Mouse (Mus musculus) spleen, adult 2 months (tissue): Measurements from ENCODE around the gene Pxk. TPM values are rescaled to one million over a fixed set of nuclear protein-coding genes. Genes with fewer than 3 reads are reported as not detected.

Source experiments
- DNase-seq, 2 experiments: peaks; one replicate each; pipeline versions ENCODE4 v3.0.0 to v3.0.0-alpha.2; 2012 to 2021; ENCODE audit warnings: low spot score in 2 of 2, low read depth in 1 of 2
- H3K27ac ChIP-seq: fragments of 200-500 bp; 2 replicates; pipeline ENCODE4 v1.5.1; 2012; ENCODE audit warnings: low read length, inconsistent platforms; ENCODE audit not compliant: insufficient read depth
- H3K27me3 ChIP-seq: fragments of 200-500 bp; 2 replicates; pipeline ENCODE4 v1.6.1; 2012; ENCODE audit warnings: mild to moderate bottlenecking, moderate library complexity, low read length, inconsistent platforms; ENCODE audit not compliant: control insufficient read depth, insufficient read depth
- H3K36me3 ChIP-seq: fragments of 200-500 bp; 2 replicates; pipeline ENCODE4 v1.6.1; 2012; ENCODE audit warnings: mild to moderate bottlenecking, low read length, inconsistent platforms; ENCODE audit not compliant: control insufficient read depth, insufficient read depth
- H3K4me1 ChIP-seq: fragments of 200-500 bp; 2 replicates; pipeline ENCODE4 v1.6.1; 2011; ENCODE audit warnings: inconsistent platforms; ENCODE audit not compliant: control insufficient read depth, insufficient read depth, insufficient read length
- H3K4me3 ChIP-seq: fragments of 200-500 bp; 2 replicates; pipeline ENCODE4 v1.5.1; 2011; ENCODE audit warnings: mild to moderate bottlenecking, inconsistent platforms; ENCODE audit not compliant: insufficient read depth, insufficient read length; ENCODE audit errors: extremely low read depth
- CTCF ChIP-seq: fragments of 200-500 bp; IDR thresholded peaks from 2 replicates; pipeline ENCODE4 v1.5.1; 2011; ENCODE audit warnings: mild to moderate bottlenecking, inconsistent platforms; ENCODE audit not compliant: insufficient read depth, insufficient read length, insufficient replicate concordance; ENCODE audit errors: extremely low read depth
- POLR2A ChIP-seq: fragments of 200-500 bp; IDR thresholded peaks from 2 replicates; pipeline ENCODE4 v1.6.1; 2011; ENCODE audit warnings: low read depth, low read length, inconsistent platforms
- WGBS: fragments of 180-500 bp; shearing (Covaris S2); methylation state at CpG from one replicate; pipeline ENCODE4 v1.1.7; 2018; 5-methylcytosine and 5-hydroxymethylcytosine counted together
- polyA plus RNA-seq: library from polyadenylated mRNA; depleted of rRNA; stranded (reverse); fragments of >200 nt; gene quantifications from 2 replicates; pipeline ENCODE4 v1.2.3, GENCODE M21; 2012

Pxk gene
- polyA plus RNA-seq, 1 experiment: 42.5 TPM

GRCm38 (mm10) chr14:8089016-8089415, 9.0 kb upstream of the Pxk start:
- H3K4me3 ChIP-seq: no peak overlapping the region
- H3K4me1 ChIP-seq: no peaks in the 10 kb centered on the region
- 87% methylated on average over 2 of the region's 2 CpGs for WGBS
- H3K27me3 ChIP-seq: no peaks in the 10 kb centered on the region
- DNase-seq: no peak
- peaks cover 35% of the 10 kb centered on the region for H3K36me3 ChIP-seq
- H3K27ac ChIP-seq: no peak overlapping the region
- TF ChIP-seq CTCF (no peak), POLR2A (no peak)

GRCm38 (mm10) chr14:8092573-8092972, 5.4 kb upstream of the Pxk start:
- no peak for TF ChIP-seq CTCF
- no peak for TF ChIP-seq POLR2A
- peaks cover 22% of the 10 kb centered on the region for H3K36me3 ChIP-seq
- no peak for DNase-seq
- no peak overlapping the region for H3K27ac ChIP-seq
- peaks cover 6% of the 10 kb centered on the region; the same call in 1 of the 2 replicates for H3K4me1 ChIP-seq
- no peaks in the 10 kb centered on the region for H3K27me3 ChIP-seq
- 86% methylated on average over 2 of the region's 2 CpGs for WGBS
- no peak overlapping the region for H3K4me3 ChIP-seq

GRCm38 (mm10) chr14:8093427-8093826, 4.6 kb upstream of the Pxk start:
- peaks cover 6% of the 10 kb centered on the region; the same call in 1 of the 2 replicates for H3K4me1 ChIP-seq
- no peak for DNase-seq
- H3K27me3 ChIP-seq: no peaks in the 10 kb centered on the region
- TF ChIP-seq POLR2A (no peak), CTCF (no peak)
- H3K27ac ChIP-seq: no peak overlapping the region
- 68% methylated on average over 5 of the region's 5 CpGs for WGBS
- no peak overlapping the region for H3K4me3 ChIP-seq
- H3K36me3 ChIP-seq: peaks cover 17% of the 10 kb centered on the region

- peaks cover 8% of the 10 kb centered on the region; the same call in 1 of the 2 replicates for H3K4me1 ChIP-seq
- no peak for DNase-seq
- TF ChIP-seq CTCF (no peak), POLR2A (no peak)
- WGBS: 42% methylated on average over 3 of the region's 3 CpGs
- H3K27me3 ChIP-seq: no peaks in the 10 kb centered on the region
- H3K4me3 ChIP-seq: no peak overlapping the region
- no peak overlapping the region for H3K27ac ChIP-seq
- peaks cover 8% of the 10 kb centered on the region for H3K36me3 ChIP-seq
Measured at GRCm38 (mm10) chr14:8094931-8095561, 3.0 kb upstream of the Pxk start.

GRCm38 (mm10) chr14:8095562-8095950, 2.5 kb upstream of the Pxk start:
- TF ChIP-seq CTCF: no peak
- no peak for TF ChIP-seq POLR2A
- Histone ChIP-seq H3K36me3 (peaks cover 4% of the 10 kb centered on the region), H3K27ac (peak overlapping the region; percentile 1; the same call in 1 of the 2 replicates), H3K27me3 (no peaks in the 10 kb centered on the region), H3K4me1 (peaks cover 8% of the 10 kb centered on the region; the same call in 1 of the 2 replicates), H3K4me3 (no peak overlapping the region)
- DNase-seq: no peak
- WGBS: 37% methylated on average over 7 of the region's 7 CpGs

- WGBS: 3% methylated on average over 5 of the region's 5 CpGs
- H3K27me3 ChIP-seq: no peaks in the 10 kb centered on the region
- peak overlapping the region; percentile 93 for H3K27ac ChIP-seq
- peaks cover 11% of the 10 kb centered on the region; the same call in 1 of the 2 replicates for H3K4me1 ChIP-seq
- TF ChIP-seq CTCF (no peak), POLR2A (no peak)
- peaks cover 5% of the 10 kb centered on the region for H3K36me3 ChIP-seq
- no peak for DNase-seq
- peak overlapping the region; percentile 85 for H3K4me3 ChIP-seq
Measured at GRCm38 (mm10) chr14:8098687-8098995, 630 bp downstream of the Pxk start.

- Histone ChIP-seq H3K27ac (peak overlapping the region; percentile 42), H3K4me3 (peak overlapping the region; percentile 44), H3K27me3 (no peaks in the 10 kb centered on the region), H3K36me3 (peaks cover 5% of the 10 kb centered on the region), H3K4me1 (peaks cover 11% of the 10 kb centered on the region; the same call in 1 of the 2 replicates)
- DNase-seq: no peak
- TF ChIP-seq POLR2A (no peak), CTCF (no peak)
- 21% methylated on average over 10 of the region's 10 CpGs for WGBS
Measured at GRCm38 (mm10) chr14:8099561-8100021, 1.6 kb downstream of the Pxk start.
